Mouse (Mus musculus) lung, postnatal 0 days (tissue): Measurements from ENCODE around the gene Mmd.

ENCODE experiments used
- CTCF ChIP-seq: IDR thresholded peaks from 2 replicates; pipeline ENCODE4 v1.5.1; 2016; ENCODE audit warnings: antibody characterized with exemption, mild to moderate bottlenecking
- EP300 ChIP-seq: IDR thresholded peaks from 2 replicates; pipeline ENCODE4 v1.6.1; 2016; ENCODE audit warnings: antibody characterized with exemption, mild to moderate bottlenecking, control low read depth

DNA sequence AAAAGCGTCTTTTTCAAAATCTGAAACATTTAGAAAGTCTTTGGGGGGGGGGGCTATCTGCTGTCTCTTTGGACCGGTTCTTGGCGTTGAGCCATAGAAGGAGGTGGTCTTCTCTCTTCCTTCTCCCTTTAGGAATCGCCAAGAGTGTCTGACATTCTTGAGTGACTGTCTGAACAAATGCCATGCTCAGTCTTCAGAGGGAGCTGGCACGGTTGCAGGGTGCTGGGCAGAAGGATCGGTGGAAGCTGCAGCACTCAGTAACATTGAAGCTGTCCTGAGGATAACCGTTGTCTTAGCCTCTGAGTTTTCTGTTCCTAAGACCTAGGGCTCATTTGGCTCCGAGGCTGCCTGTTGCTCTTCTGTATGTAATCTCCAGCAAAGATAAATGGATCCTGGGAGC, 3.1 kb downstream of the Mmd start:
- TF ChIP-seq CTCF, result no peak
- no peak for TF ChIP-seq EP300
